Mouse (Mus musculus): ENCODE results near the gene Cetn2. TPM values are rescaled to one million over a fixed set of nuclear protein-coding genes. Genes with fewer than 3 reads are reported as not detected.

The Cetn2 gene
- polyA plus RNA-seq, 1 experiment: 3.5 TPM

GRCm38 (mm10) chrX:72918682-72919059 lies 460 bp upstream of the Cetn2 start:
- WGBS: 23% methylated on average over 6 of the region's 6 CpGs
- DNase-seq (ENCODE audit: low read depth in 1 of 2, low spot score in 2 of 2): no peak
- Histone ChIP-seq H3K27ac (ENCODE audit: insufficient read depth, low read length) (peak overlapping the region; percentile 71; the same call in 1 of the 2 replicates), H3K36me3 (ENCODE audit: control insufficient read depth, insufficient read depth, low read length) (0 out of 2 replicates have a peak, but pooled peaks cover 1% of the 10 kb centered on the region), H3K27me3 (ENCODE audit: control insufficient read depth, insufficient read depth, low read length) (no peaks in the 10 kb centered on the region), H3K4me1 (ENCODE audit: control insufficient read depth, insufficient read depth, insufficient read length) (no peaks in the 10 kb centered on the region; the same call in 1 of the 2 replicates), H3K4me3 (ENCODE audit: extremely low read depth, insufficient read depth, insufficient read length) (peak overlapping the region; percentile 70)
- TF ChIP-seq POLR2A (IDR thresholded peaks at IDR 0.05; ENCODE audit: low read depth, low read length): no peak
- TF ChIP-seq CTCF (IDR thresholded peaks at IDR 0.05; ENCODE audit: extremely low read depth, insufficient read depth, insufficient read length, insufficient replicate concordance): no peak

- Histone ChIP-seq H3K27ac (ENCODE audit: insufficient read depth, low read length) (no peak overlapping the region), H3K4me1 (ENCODE audit: control insufficient read depth, insufficient read depth, insufficient read length) (no peaks in the 10 kb centered on the region), H3K4me3 (ENCODE audit: extremely low read depth, insufficient read depth, insufficient read length) (no peak overlapping the region), H3K36me3 (ENCODE audit: control insufficient read depth, insufficient read depth, low read length) (0 out of 2 replicates have a peak, but pooled peaks cover 1% of the 10 kb centered on the region), H3K27me3 (ENCODE audit: control insufficient read depth, insufficient read depth, low read length) (no peaks in the 10 kb centered on the region)
- WGBS: 81% methylated on average over 1 of the region's 1 CpGs
- DNase-seq (ENCODE audit: low read depth in 1 of 2, low spot score in 2 of 2): no peak
- no peak for TF ChIP-seq CTCF (IDR thresholded peaks at IDR 0.05; ENCODE audit: extremely low read depth, insufficient read depth, insufficient read length, insufficient replicate concordance)
These were observed 6.6 kb downstream of the Cetn2 start for GRCm38 (mm10) chrX:72911611-72912010.

- DNase-seq (ENCODE audit: low read depth in 1 of 2, low spot score in 2 of 2): no peak
- H3K4me1 ChIP-seq (ENCODE audit: control insufficient read depth, insufficient read depth, insufficient read length): no peaks in the 10 kb centered on the region
- WGBS: 41% methylated on average over 2 of the region's 2 CpGs
- no peaks in the 10 kb centered on the region for H3K36me3 ChIP-seq (ENCODE audit: control insufficient read depth, insufficient read depth, low read length)
- TF ChIP-seq CTCF (IDR thresholded peaks at IDR 0.05; ENCODE audit: extremely low read depth, insufficient read depth, insufficient read length, insufficient replicate concordance): no peak
- TF ChIP-seq POLR2A (IDR thresholded peaks at IDR 0.05; ENCODE audit: low read depth, low read length): no peak
- no peak overlapping the region for H3K4me3 ChIP-seq (ENCODE audit: extremely low read depth, insufficient read depth, insufficient read length)
- H3K27me3 ChIP-seq (ENCODE audit: control insufficient read depth, insufficient read depth, low read length): no peaks in the 10 kb centered on the region
- no peak overlapping the region for H3K27ac ChIP-seq (ENCODE audit: insufficient read depth, low read length)
These were observed 9.8 kb downstream of the Cetn2 start for GRCm38 (mm10) chrX:72908404-72908741.

- H3K4me3 ChIP-seq (ENCODE audit: extremely low read depth, insufficient read depth, insufficient read length): no peak overlapping the region
- 85% methylated on average over 6 of the region's 6 CpGs for WGBS
These were observed 10.4 kb downstream of the Cetn2 start for GRCm38 (mm10) chrX:72907619-72908403.

GRCm38 (mm10) chrX:72902530-72902929 lies 15.7 kb downstream of the Cetn2 start:
- no peak for TF ChIP-seq CTCF (IDR thresholded peaks at IDR 0.05; ENCODE audit: extremely low read depth, insufficient read depth, insufficient read length, insufficient replicate concordance)
- no peak for TF ChIP-seq POLR2A (IDR thresholded peaks at IDR 0.05; ENCODE audit: low read depth, low read length)
- no peaks in the 10 kb centered on the region for H3K36me3 ChIP-seq (ENCODE audit: control insufficient read depth, insufficient read depth, low read length)
- 46% methylated on average over 1 of the region's 1 CpGs for WGBS
- H3K27ac ChIP-seq (ENCODE audit: insufficient read depth, low read length): no peak overlapping the region
- no peaks in the 10 kb centered on the region for H3K4me1 ChIP-seq (ENCODE audit: control insufficient read depth, insufficient read depth, insufficient read length)
- H3K4me3 ChIP-seq (ENCODE audit: extremely low read depth, insufficient read depth, insufficient read length): no peak overlapping the region
- DNase-seq (ENCODE audit: low read depth in 1 of 2, low spot score in 2 of 2): no peak
- no peaks in the 10 kb centered on the region for H3K27me3 ChIP-seq (ENCODE audit: control insufficient read depth, insufficient read depth, low read length)

More at GRCm38 (mm10) chrX:72907619-72908403, 10.4 kb downstream of the Cetn2 start:
- H3K4me1 ChIP-seq (ENCODE audit: control insufficient read depth, insufficient read depth, insufficient read length): no peaks in the 10 kb centered on the region
- no peak for DNase-seq (ENCODE audit: low read depth in 1 of 2, low spot score in 2 of 2)
- H3K27me3 ChIP-seq (ENCODE audit: control insufficient read depth, insufficient read depth, low read length): no peaks in the 10 kb centered on the region
- TF ChIP-seq CTCF (IDR thresholded peaks at IDR 0.05; ENCODE audit: extremely low read depth, insufficient read depth, insufficient read length, insufficient replicate concordance): no peak
- TF ChIP-seq POLR2A (IDR thresholded peaks at IDR 0.05; ENCODE audit: low read depth, low read length): no peak
- H3K36me3 ChIP-seq (ENCODE audit: control insufficient read depth, insufficient read depth, low read length): no peaks in the 10 kb centered on the region
- no peak overlapping the region for H3K27ac ChIP-seq (ENCODE audit: insufficient read depth, low read length)

GRCm38 (mm10) chrX:72896055-72896437 lies 22.2 kb downstream of the Cetn2 start:
- Histone ChIP-seq H3K4me3 (ENCODE audit: extremely low read depth, insufficient read depth, insufficient read length) (no peak overlapping the region), H3K36me3 (ENCODE audit: control insufficient read depth, insufficient read depth, low read length) (no peaks in the 10 kb centered on the region), H3K27ac (ENCODE audit: insufficient read depth, low read length) (no peak overlapping the region), H3K4me1 (ENCODE audit: control insufficient read depth, insufficient read depth, insufficient read length) (no peaks in the 10 kb centered on the region), H3K27me3 (ENCODE audit: control insufficient read depth, insufficient read depth, low read length) (no peaks in the 10 kb centered on the region)
- no peak for DNase-seq (ENCODE audit: low read depth in 1 of 2, low spot score in 2 of 2)
- 63% methylated on average over 1 of the region's 1 CpGs for WGBS
- no peak for TF ChIP-seq POLR2A (IDR thresholded peaks at IDR 0.05; ENCODE audit: low read depth, low read length)
- TF ChIP-seq CTCF (IDR thresholded peaks at IDR 0.05; ENCODE audit: extremely low read depth, insufficient read depth, insufficient read length, insufficient replicate concordance): no peak

- Histone ChIP-seq H3K27ac (ENCODE audit: insufficient read depth, low read length) (no peak overlapping the region), H3K4me1 (ENCODE audit: control insufficient read depth, insufficient read depth, insufficient read length) (no peaks in the 10 kb centered on the region), H3K4me3 (ENCODE audit: extremely low read depth, insufficient read depth, insufficient read length) (no peak overlapping the region), H3K27me3 (ENCODE audit: control insufficient read depth, insufficient read depth, low read length) (no peaks in the 10 kb centered on the region), H3K36me3 (ENCODE audit: control insufficient read depth, insufficient read depth, low read length) (no peaks in the 10 kb centered on the region)
- no peak for TF ChIP-seq POLR2A (IDR thresholded peaks at IDR 0.05; ENCODE audit: low read depth, low read length)
- no peak for TF ChIP-seq CTCF (IDR thresholded peaks at IDR 0.05; ENCODE audit: extremely low read depth, insufficient read depth, insufficient read length, insufficient replicate concordance)
- whole genome bisulfite sequencing: 77% methylated on average over 5 of the region's 5 CpGs
- no peak for DNase-seq (ENCODE audit: low read depth in 1 of 2, low spot score in 2 of 2)
These were observed 22.7 kb downstream of the Cetn2 start for GRCm38 (mm10) chrX:72895388-72896054.

Other genes starting within 250 kb of the Cetn2 start
- 3.3 and 4.9 TPM in 2 replicates for gene Gabrq, start 93.2 kb downstream of the Cetn2 start, polyA plus RNA-seq (2012; rRNA removed)
- gene Nsdhl, start 146 bp upstream of the Cetn2 start, polyA plus RNA-seq (2012; rRNA removed): 3.4 and 4.2 TPM in 2 replicates
- gene Zfp185, start 68.9 kb upstream of the Cetn2 start, polyA plus RNA-seq (2012; rRNA removed): 0.14 and 0.19 TPM in 2 replicates
- not detected in 2 replicates for gene Pnma5, start 118.7 kb upstream of the Cetn2 start, polyA plus RNA-seq (2012; rRNA removed)
- gene Pnma3, start 146.4 kb upstream of the Cetn2 start, polyA plus RNA-seq (2012; rRNA removed): not detected in 2 replicates
- gene Xlr4a, start 164.1 kb upstream of the Cetn2 start, polyA plus RNA-seq (2012; rRNA removed): 0.64 and 0.67 TPM in 2 replicates
- 0.11 TPM in 1 of 2 replicates, not detected in the other for gene Xlr3a, start 178.7 kb upstream of the Cetn2 start, polyA plus RNA-seq (2012; rRNA removed)
- not detected in 2 replicates for gene Gm14685, start 198.6 kb upstream of the Cetn2 start, polyA plus RNA-seq (2012; rRNA removed)
- not detected in 2 replicates for gene Xlr5b, start 230.4 kb upstream of the Cetn2 start, polyA plus RNA-seq (2012; rRNA removed)
- 0.05 TPM in 1 of 2 replicates, not detected in the other for gene DXBay18, start 231.0 kb upstream of the Cetn2 start, polyA plus RNA-seq (2012; rRNA removed)

Measured in spleen, adult 2 months (tissue).